Mouse (Mus musculus) heart, embryonic 10.5 days (tissue): ENCODE measurements around the gene Blvrb. TPM values are rescaled to one million over a fixed set of nuclear protein-coding genes. Genes with fewer than 3 reads are reported as not detected.
"Not testable (repeated sequence)": the region's sequence is repeated elsewhere in the genome, so short reads cannot be mapped to it uniquely, and the experiment has no call there.

Experiments used
- DNase-seq: peaks from one replicate; pipeline ENCODE4 v3.0.0-alpha.2; 2017; ENCODE audit warnings: low spot score
- H3K27ac ChIP-seq: fragments of 300-500 bp; sonication (generic); 2 replicates; pipeline ENCODE4 v1.5.1; 2016; ENCODE audit warnings: mild to moderate bottlenecking
- H3K27me3 ChIP-seq: fragments of 300-500 bp; sonication (generic); 2 replicates; pipeline ENCODE4 v1.6.1; 2016; ENCODE audit warnings: mild to moderate bottlenecking; ENCODE audit not compliant: poor library complexity, insufficient read depth, severe bottlenecking
- H3K36me3 ChIP-seq: fragments of 300-500 bp; sonication (generic); 2 replicates; pipeline ENCODE4 v1.6.1; 2016; ENCODE audit warnings: mild to moderate bottlenecking, moderate library complexity
- H3K4me1 ChIP-seq: fragments of 300-500 bp; sonication (generic); 2 replicates; pipeline ENCODE4 v1.6.1; 2016; ENCODE audit warnings: mild to moderate bottlenecking
- H3K4me3 ChIP-seq: fragments of 300-500 bp; sonication (generic); 2 replicates; pipeline ENCODE4 v1.5.1; 2016; ENCODE audit warnings: mild to moderate bottlenecking, moderate library complexity
- H3K9me3 ChIP-seq: fragments of 300-500 bp; sonication (generic); 2 replicates; pipeline ENCODE4 v1.6.1; 2016; ENCODE audit warnings: mild to moderate bottlenecking, moderate library complexity
- WGBS: fragments of 180-500 bp; shearing (Covaris S2); methylation state at CpG from one replicate; pipeline ENCODE4 v1.1.7; 2016; 5-methylcytosine and 5-hydroxymethylcytosine counted together
- polyA plus RNA-seq: library from polyadenylated mRNA; unstranded; fragments of >200 nt; fragmentation: Nextera tagmentation; extraction: Ambion mirVana; gene quantifications from 2 replicates; pipeline ENCODE4 v1.2.1, GENCODE M21; 2016

Gene Blvrb
- polyA plus RNA-seq, 1 experiment from 2014 or later = 88.8 TPM

DNA sequence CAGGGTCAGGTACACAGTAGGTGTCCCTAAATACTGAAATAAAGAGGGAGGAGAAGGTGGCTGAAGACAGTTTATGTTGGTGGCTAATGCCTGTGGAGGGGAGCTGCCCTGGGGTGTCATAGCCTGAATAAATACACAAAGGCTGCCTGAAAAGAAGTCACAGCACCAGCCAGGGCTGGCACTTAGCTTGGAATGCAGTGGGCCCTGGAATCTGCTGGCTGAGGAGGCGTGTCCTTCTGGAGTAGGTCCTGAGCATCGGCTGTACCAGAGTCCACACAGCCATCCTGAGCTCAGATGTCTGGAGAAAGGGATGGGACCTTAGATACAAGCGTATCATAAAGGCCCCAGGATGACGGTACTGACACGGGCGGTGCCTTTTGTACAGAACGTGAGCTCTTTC, 44.1 kb downstream of the Blvrb start:
- 57% methylated on average over 7 of the region's 7 CpGs for WGBS
- no peak for DNase-seq

DNA sequence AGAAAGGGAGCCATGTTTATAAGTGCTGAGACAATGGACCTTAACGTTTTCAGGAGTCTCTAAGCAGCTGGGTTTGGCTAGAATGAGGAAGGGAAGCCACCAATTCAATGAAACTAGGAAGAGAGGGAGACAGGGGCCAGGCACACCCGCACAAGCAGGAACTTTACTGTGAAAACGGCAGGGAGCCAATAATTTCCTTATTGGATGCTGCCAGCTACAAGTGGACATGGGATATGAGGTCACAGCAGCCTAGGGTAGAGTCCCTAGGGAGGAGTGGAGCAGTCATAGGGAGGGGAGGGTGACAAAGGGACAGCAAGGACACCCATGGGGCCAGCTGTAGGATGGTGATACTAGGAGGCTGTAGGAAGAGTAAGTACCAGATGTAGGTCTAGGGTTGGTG, 45.2 kb downstream of the Blvrb start:
- Histone ChIP-seq H3K36me3 (peaks cover 14% of the 10 kb centered on the region), H3K9me3 (no peaks in the 10 kb centered on the region), H3K4me1 (peaks cover 62% of the 10 kb centered on the region), H3K4me3 (no peak overlapping the region), H3K27ac (peak overlapping the region; percentile 42; the same call in 1 of the 2 replicates), H3K27me3 (no peaks in the 10 kb centered on the region)
- WGBS = 72% methylated on average over 3 of the region's 3 CpGs
- DNase-seq = no peak

More for the DNA sequence above, 44.1 kb downstream of the Blvrb start:
- Histone ChIP-seq H3K27ac (peak overlapping the region; percentile 93), H3K27me3 (no peaks in the 10 kb centered on the region), H3K36me3 (peaks cover 14% of the 10 kb centered on the region), H3K9me3 (no peaks in the 10 kb centered on the region), H3K4me3 (no peak overlapping the region), H3K4me1 (peaks cover 57% of the 10 kb centered on the region)

- Histone ChIP-seq H3K27ac (peak overlapping the region; percentile 42), H3K4me3 (no peak overlapping the region), H3K36me3 (peaks cover 14% of the 10 kb centered on the region), H3K27me3 (no peaks in the 10 kb centered on the region), H3K9me3 (no peaks in the 10 kb centered on the region), H3K4me1 (peaks cover 58% of the 10 kb centered on the region)
- WGBS = 85% methylated on average over 5 of the region's 5 CpGs
- no peak for DNase-seq
Observed at GRCm38 (mm10) chr7:27493450-27493849, 45.7 kb downstream of the Blvrb start.

DNA sequence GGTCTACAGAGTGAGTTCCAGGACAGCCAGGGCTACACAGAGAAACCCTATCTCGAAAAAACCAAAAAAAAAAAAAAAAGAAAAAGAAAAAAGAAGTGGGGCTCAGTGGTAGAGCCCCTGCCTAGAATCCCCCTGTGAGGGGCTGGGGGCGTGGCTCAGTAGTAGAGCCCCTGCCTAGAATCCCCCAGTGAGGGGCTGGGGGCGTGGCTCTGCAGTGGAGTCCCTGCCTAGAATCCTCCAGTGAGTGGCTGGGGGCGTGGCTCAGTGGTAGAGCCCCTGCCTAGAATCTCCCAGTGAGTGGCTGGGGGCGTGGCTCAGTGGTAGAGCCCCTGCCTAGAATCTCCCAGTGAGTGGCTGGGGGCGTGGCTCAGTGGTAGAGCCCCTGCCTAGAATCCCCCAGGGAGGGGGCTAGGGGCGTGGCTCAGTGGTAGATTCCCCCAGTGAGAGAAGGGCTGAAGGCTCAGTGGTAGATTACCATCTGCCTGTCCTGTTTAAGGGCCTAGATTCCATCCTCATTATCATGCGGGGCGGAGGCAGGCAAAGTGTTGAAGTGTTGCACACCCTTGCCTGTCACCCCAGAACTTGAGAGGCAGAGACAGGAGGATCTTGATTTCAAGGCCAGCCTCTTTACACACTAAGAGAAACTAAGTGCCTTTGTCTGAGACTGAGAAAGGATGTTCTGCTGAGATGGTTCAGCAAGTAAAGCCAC, 47.0 kb downstream of the Blvrb start:
- DNase-seq, H3K4me3 ChIP-seq, H3K27me3 ChIP-seq, H3K9me3 ChIP-seq, H3K27ac ChIP-seq, H3K36me3 ChIP-seq: not testable (repeated sequence)
- WGBS = 85% methylated on average over 9 of the region's 9 CpGs
- peaks cover 49% of the 10 kb centered on the region for H3K4me1 ChIP-seq

DNA sequence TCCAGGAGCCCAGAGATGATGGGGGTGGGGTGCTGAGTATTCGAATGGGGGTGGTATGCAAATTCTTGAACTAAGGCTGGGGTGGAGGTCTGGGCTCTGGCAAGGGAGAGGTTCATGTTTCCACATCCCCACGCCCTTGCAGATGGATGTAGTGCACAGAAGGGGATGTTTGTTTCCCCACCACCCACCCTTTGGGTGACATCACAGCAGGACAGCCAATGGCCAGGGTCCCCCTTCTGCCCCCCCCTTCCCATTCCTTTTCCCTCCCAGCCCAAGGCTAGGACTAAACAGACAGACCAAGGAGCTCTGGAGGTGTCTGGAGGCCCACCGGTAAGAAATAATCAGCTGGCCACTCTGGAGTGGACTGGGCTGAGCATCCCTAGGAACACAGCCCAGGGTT, 51.3 kb downstream of the Blvrb start, which contains the start of gene Prx:
TSS of gene Prx (plus strand) at position 289 of the 400 bp plus-strand sequence.
- no peak for DNase-seq
- Histone ChIP-seq H3K36me3 (no peaks in the 10 kb centered on the region), H3K9me3 (no peaks in the 10 kb centered on the region), H3K4me3 (no peak within 1 kb of the TSS), H3K4me1 (peaks cover 29% of the 10 kb centered on the region), H3K27ac (no peak within 1 kb of the TSS; the same call in 1 of the 2 replicates), H3K27me3 (no peaks in the 10 kb centered on the region)
- 63% methylated on average over 3 of the region's 3 CpGs for WGBS

DNA sequence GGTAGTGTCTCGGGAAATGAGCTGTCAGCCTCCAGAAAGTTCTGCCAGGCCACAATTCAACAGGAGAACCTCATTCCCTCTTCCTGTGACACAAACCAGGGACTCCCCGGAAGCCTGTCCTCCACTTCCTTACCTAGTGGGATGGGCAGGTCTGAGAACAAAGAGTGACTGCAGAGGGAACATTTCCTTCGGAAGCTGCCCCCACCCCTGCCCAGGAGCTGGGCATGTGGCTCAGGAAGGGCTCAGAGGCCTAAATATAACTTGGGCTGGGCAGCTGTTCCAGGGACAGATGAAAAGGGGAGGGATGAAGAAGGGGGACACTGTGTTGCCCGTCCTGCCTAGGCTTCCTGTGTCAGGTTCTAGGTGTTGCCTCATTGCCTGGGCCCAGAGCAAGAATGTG, 53.8 kb downstream of the Blvrb start:
- Histone ChIP-seq H3K36me3 (no peaks in the 10 kb centered on the region), H3K4me1 (peaks cover 40% of the 10 kb centered on the region), H3K9me3 (no peaks in the 10 kb centered on the region), H3K4me3 (no peak overlapping the region), H3K27me3 (no peaks in the 10 kb centered on the region), H3K27ac (peak overlapping the region; percentile 62)
- no peak for DNase-seq
- 41% methylated on average over 4 of the region's 4 CpGs for WGBS

GRCm38 (mm10) chr7:27506765-27507370, 59.1 kb downstream of the Blvrb start:
- Histone ChIP-seq H3K36me3 (no peaks in the 10 kb centered on the region), H3K27me3 (no peaks in the 10 kb centered on the region), H3K4me1 (peaks cover 31% of the 10 kb centered on the region), H3K4me3 (peak overlapping the region; percentile 71), H3K27ac (peak overlapping the region; percentile 95), H3K9me3 (no peaks in the 10 kb centered on the region)
- no peak for DNase-seq
- 44% methylated on average over 9 of the region's 9 CpGs for WGBS

- H3K27ac ChIP-seq = peak overlapping the region; percentile 95
- 1% methylated on average over 54 of the region's 54 CpGs for WGBS
- no peaks in the 10 kb centered on the region for H3K9me3 ChIP-seq
- peaks cover 28% of the 10 kb centered on the region for H3K4me1 ChIP-seq
- no peaks in the 10 kb centered on the region for H3K36me3 ChIP-seq
- H3K27me3 ChIP-seq = no peaks in the 10 kb centered on the region
- peak; percentile 100 for DNase-seq
- H3K4me3 ChIP-seq = peak overlapping the region; percentile 71
Observed at GRCm38 (mm10) chr7:27507711-27508647, 60.2 kb downstream of the Blvrb start.

DNA sequence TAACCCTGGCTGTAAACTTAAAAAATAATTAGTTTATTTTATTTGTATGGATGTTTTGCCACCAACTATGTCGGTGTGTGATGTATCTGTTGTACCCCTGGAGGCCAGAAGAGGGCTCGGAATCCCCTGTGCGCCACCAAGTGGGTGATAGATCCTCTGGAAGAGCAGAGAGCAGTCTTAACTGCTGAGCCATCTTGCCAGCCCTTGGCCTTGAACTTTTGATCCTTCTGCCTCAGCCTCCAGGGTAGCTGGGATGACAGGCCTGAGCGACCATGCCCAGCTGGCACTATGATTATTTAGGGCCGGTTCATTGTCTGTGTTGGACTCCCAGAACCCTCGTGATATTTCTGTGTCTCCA, 60.8 kb downstream of the Blvrb start:
- peak overlapping the region; percentile 95 for H3K27ac ChIP-seq
- H3K4me1 ChIP-seq = peaks cover 26% of the 10 kb centered on the region
- H3K27me3 ChIP-seq = no peaks in the 10 kb centered on the region
- H3K36me3 ChIP-seq = no peaks in the 10 kb centered on the region
- H3K9me3 ChIP-seq = no peaks in the 10 kb centered on the region
- peak overlapping the region; percentile 71 for H3K4me3 ChIP-seq
- 15% methylated on average over 6 of the region's 6 CpGs for WGBS
- no peak for DNase-seq

GRCm38 (mm10) chr7:27510809-27511208, 63.0 kb downstream of the Blvrb start:
- no peaks in the 10 kb centered on the region for H3K9me3 ChIP-seq
- H3K4me1 ChIP-seq = peaks cover 18% of the 10 kb centered on the region
- H3K4me3 ChIP-seq = no peak overlapping the region
- H3K27ac ChIP-seq = no peak overlapping the region
- no peak for DNase-seq
- no peaks in the 10 kb centered on the region for H3K27me3 ChIP-seq
- 83% methylated on average over 2 of the region's 2 CpGs for WGBS
- no peaks in the 10 kb centered on the region for H3K36me3 ChIP-seq

- no peak overlapping the region for H3K4me3 ChIP-seq
- DNase-seq = no peak
- H3K36me3 ChIP-seq = peaks cover 27% of the 10 kb centered on the region
- WGBS = 74% methylated on average over 9 of the region's 9 CpGs
- H3K9me3 ChIP-seq = 0 out of 2 replicates have a peak, but pooled peaks cover 5% of the 10 kb centered on the region
- H3K4me1 ChIP-seq = no peaks in the 10 kb centered on the region
- H3K27me3 ChIP-seq = no peaks in the 10 kb centered on the region
- H3K27ac ChIP-seq = no peak overlapping the region
Observed at GRCm38 (mm10) chr7:27514961-27515360, 67.2 kb downstream of the Blvrb start.
